Mouse (Mus musculus) embryonic fibroblast, embryonic 13.5 days (primary cell): Measurements from ENCODE around the gene Pdxdc1. TPM values are rescaled to one million over a fixed set of nuclear protein-coding genes. Genes with fewer than 3 reads are reported as not detected.

Experiments
- H3K27ac ChIP-seq: 2 replicates; pipeline ENCODE4 v1.5.1; 2012; ENCODE audit warnings: low read length, control low read depth, inconsistent platforms; ENCODE audit not compliant: insufficient read depth
- H3K4me1 ChIP-seq: 2 replicates; pipeline ENCODE4 v1.6.1; 2011; ENCODE audit warnings: low read length; ENCODE audit not compliant: control insufficient read depth, insufficient read depth
- H3K4me3 ChIP-seq: 2 replicates; pipeline ENCODE4 v1.5.1; 2011; ENCODE audit warnings: mild to moderate bottlenecking, control low read depth, low read length; ENCODE audit not compliant: insufficient read depth
- CTCF ChIP-seq: IDR thresholded peaks from 2 replicates; pipeline ENCODE4 v1.5.1; 2011; ENCODE audit warnings: mild to moderate bottlenecking, control low read depth, low read length, moderate library complexity, borderline replicate concordance; ENCODE audit not compliant: insufficient read depth
- POLR2A ChIP-seq: IDR thresholded peaks from 2 replicates; pipeline ENCODE4 v1.6.1; 2011; ENCODE audit warnings: low read depth, mild to moderate bottlenecking, control low read depth, low read length, moderate library complexity
- polyA plus RNA-seq: library from polyadenylated mRNA; stranded (reverse); fragments of >200 nt; gene quantifications from 2 replicates; pipeline ENCODE4 v1.2.4, GENCODE M21; 2011; ENCODE audit warnings: low read depth; ENCODE audit not compliant: missing spikeins, insufficient read length

Pdxdc1 gene
- polyA plus RNA-seq, 1 experiment, result 220 TPM

DNA sequence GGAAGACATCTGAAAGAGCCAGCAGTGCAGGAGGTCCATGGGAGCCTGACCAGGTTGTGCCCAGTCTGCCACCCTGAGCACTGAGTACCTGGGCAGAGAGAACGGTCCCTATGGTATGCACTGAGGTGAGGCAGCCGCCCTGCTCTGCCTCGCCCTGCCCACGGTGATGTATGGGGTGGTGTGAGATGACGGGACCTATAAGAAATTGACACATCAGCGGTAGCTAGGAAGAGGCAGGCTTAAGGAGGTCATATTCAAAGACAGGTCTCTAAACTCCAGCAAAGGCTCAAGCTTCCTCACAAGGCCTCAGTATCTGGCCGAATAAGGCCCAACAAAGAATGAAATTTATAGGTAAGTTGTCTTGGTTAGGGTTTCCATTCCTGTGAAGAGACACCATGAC is 18.9 kb upstream of the Pdxdc1 start:
- TF ChIP-seq POLR2A, result no peak
- no peak for TF ChIP-seq CTCF
- Histone ChIP-seq H3K4me3 (no peak overlapping the region), H3K4me1 (no peaks in the 10 kb centered on the region), H3K27ac (no peak overlapping the region)

DNA sequence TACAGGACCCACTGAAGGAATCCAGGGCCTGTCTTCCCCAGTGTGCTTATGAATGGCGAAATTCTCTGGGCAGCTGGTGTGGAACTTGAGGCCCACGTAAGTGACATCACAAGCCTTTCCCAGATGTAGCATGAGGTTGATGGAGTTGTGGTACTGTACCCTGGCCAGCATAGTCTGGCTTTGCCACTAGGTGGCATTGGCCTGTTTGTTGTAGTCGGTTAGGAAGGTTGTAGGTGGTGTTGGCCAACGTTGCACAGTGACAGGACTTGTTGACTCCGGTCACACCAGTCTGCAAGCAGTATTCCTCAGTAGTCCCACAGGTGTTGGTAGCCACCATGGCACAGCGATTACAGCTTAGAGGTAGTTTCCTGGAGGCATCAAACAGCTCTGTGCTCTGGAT is 18.1 kb upstream of the Pdxdc1 start:
- no peak overlapping the region for H3K27ac ChIP-seq
- H3K4me1 ChIP-seq, result no peaks in the 10 kb centered on the region
- no peak overlapping the region for H3K4me3 ChIP-seq
- TF ChIP-seq POLR2A (no peak), CTCF (peak; percentile 18; the same call in 1 of the 2 replicates)

DNA sequence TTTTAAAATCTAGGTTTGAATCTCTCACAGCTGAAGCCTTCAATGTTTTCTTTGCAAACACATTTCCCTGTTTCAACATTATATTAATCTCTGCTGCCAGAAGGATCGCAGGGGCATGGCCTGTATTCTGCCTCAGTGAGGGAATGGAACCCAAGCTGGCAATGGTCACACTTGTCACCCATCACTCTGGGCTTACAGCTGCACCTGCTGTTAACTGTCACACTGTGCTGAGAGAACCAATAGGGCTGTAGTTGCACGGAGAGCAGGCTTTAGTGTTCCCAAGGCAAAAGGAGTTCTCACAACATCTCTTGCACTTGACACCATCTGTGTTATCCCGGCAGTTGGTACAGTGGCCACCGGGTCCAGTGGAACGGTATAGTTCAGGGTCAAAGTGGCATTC is 17.2 kb upstream of the Pdxdc1 start:
- no peaks in the 10 kb centered on the region for H3K4me1 ChIP-seq
- no peak overlapping the region for H3K27ac ChIP-seq
- TF ChIP-seq POLR2A (no peak), CTCF (no peak)
- H3K4me3 ChIP-seq, result no peak overlapping the region

DNA sequence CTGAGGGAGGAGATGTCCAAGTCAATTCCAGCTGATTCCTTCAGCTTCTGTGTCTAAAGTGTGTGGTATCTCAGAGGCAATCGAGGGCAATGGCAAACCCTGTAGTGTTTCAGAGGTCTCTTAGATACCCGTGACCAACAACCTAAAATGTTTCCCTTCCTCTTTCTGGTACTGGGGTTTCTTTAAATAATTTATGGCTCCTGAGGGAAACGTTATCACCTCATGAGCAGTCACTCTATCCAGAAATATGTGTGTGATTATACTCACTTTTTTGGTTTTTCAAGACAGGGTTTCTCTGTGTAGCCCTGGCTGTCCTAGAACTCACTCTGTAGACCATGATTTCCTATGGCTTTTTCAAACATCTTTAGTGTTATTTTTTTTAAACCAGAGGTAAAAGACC is 4.4 kb upstream of the Pdxdc1 start:
- TF ChIP-seq POLR2A, result no peak
- TF ChIP-seq CTCF, result no peak
- no peaks in the 10 kb centered on the region for H3K4me1 ChIP-seq
- H3K27ac ChIP-seq, result no peak overlapping the region

DNA sequence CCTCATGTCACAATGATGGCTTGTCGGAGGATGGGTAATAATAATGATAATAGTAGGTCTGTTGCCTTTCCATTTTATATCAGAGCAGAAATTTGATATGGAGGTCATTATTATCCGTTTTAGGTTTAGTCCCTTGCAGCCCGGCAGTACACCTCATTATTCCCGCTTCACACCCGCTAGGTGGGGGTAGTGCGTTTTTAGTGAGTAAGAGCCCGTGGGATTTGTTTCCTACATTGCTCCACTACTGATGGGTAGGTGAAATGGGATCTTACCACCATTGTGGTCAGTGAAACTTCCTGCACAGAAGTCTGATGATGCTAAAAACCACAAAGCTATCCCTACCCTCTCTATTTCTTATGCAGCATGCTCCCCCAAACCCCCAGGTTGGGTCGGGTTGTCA is 557 bp upstream of the Pdxdc1 start:
- TF ChIP-seq CTCF (peak; percentile 14; the same call in 1 of the 2 replicates), POLR2A (no peak)
- Histone ChIP-seq H3K27ac (peak overlapping the region; percentile 35), H3K4me3 (peak overlapping the region; percentile 65), H3K4me1 (no peaks in the 10 kb centered on the region; the same call in 1 of the 2 replicates)

More for the DNA sequence above, 4.4 kb upstream of the Pdxdc1 start:
- H3K4me3 ChIP-seq, result no peak overlapping the region

DNA sequence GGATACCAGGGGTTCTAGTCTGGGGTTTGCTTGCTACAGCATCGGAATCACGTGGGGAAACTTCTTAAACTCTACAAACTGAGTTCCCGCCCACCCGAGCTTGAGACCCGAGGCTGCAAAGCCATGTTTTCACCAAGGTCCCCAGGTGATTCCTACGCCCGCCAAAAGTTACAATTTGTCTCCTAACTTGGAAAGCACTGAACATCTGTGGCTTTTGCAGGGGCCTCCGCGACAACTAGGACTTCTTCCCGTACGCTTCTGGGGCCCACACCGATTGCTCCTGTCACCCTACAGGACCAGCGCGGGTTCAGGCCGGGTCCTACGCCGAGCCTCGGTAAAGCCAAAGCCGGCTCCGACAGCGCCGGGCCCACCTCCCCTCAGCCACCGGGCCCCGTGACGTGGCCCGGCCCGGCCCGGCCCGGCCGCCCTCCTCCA is 517 bp downstream of the Pdxdc1 start:
- Histone ChIP-seq H3K4me1 (no peaks in the 10 kb centered on the region; the same call in 1 of the 2 replicates), H3K27ac (peak overlapping the region; percentile 42), H3K4me3 (peak overlapping the region; percentile 80)
- no peak for TF ChIP-seq CTCF
- TF ChIP-seq POLR2A, result no peak

DNA sequence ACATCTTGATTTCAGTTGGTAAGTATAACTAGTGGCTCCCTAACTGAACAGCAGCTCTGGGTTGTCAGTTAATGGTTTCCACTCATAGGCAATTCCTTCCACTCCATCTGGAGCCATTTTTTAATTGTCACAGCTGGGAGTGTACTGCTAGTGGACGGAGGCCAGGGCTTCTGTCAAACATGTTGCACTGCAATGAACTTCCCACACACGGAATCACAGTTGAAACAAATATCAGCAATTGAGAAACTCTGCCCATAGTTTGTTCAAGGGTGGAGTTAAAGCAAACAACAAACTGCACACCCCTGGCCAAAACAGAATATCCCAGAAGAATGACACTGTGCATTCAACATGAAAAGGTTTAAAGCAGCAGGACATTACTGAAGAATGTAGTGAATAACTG is 4.0 kb downstream of the Pdxdc1 start:
- no peak overlapping the region for H3K4me3 ChIP-seq
- H3K4me1 ChIP-seq, result no peaks in the 10 kb centered on the region; the same call in 1 of the 2 replicates
- H3K27ac ChIP-seq, result no peak overlapping the region
- TF ChIP-seq POLR2A (no peak), CTCF (no peak)

DNA sequence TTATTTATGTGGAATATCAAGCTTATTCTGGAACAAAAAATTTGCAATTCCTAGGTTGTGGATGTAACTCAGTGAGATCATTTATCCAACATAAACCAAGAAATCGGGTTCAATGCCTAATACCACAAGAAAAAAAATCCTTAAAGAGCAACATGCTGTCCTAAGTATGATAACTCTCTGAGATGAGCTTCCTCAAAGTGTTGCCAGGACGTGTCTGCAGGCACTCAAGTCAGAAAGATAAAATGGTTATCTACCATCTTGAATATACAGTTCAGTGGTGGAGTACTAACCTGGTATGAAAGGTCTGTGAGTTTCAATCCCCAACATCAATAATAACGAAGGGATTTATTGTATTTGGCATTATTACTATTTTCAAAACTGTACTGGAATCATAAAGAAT is 6.6 kb downstream of the Pdxdc1 start:
- no peak for TF ChIP-seq CTCF
- no peak for TF ChIP-seq POLR2A
- no peak overlapping the region for H3K27ac ChIP-seq
- no peak overlapping the region for H3K4me3 ChIP-seq
- no peaks in the 10 kb centered on the region; the same call in 1 of the 2 replicates for H3K4me1 ChIP-seq

DNA sequence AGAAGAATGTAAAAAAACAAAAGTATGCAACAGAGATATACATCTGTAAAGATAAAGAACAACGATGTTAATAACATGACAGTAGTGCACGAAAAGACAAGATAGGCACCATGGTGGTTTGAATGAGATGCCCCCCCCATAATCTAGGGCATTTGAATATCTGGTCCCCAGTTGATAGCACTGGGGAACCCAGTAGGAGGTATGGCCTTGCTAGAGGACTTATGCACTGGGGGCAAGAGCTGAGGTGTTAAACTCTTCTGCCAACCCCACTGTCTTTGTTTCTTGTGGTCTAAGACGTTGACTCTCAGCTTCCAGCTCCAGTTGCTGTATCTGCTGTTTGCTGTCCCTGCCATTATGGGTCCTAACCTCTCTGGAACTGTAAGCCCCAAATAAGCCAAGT is 7.2 kb downstream of the Pdxdc1 start:
- Histone ChIP-seq H3K4me3 (no peak overlapping the region), H3K4me1 (no peaks in the 10 kb centered on the region), H3K27ac (no peak overlapping the region)
- TF ChIP-seq CTCF (no peak), POLR2A (no peak)

DNA sequence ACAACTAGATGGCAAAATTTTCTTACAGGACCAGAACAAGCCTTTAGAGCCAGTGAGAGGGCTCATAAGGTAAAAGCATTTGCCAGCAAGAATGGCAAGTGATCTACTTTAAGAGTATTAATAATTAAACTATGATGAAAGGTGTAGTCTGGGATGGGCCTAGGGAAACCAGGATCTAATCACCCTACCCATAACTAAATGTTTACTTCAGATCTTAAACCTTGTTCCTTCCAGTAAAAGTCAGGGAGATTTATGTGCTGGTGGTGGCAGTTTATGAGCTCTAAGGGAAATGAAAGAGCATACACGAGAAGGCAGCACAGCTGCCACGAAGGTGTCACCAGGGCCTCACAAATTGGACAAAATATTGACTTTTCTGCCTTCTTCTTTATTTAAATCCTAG is 8.8 kb downstream of the Pdxdc1 start:
- Histone ChIP-seq H3K27ac (no peak overlapping the region), H3K4me1 (no peaks in the 10 kb centered on the region), H3K4me3 (no peak overlapping the region)
- TF ChIP-seq CTCF, result no peak
- TF ChIP-seq POLR2A, result no peak

DNA sequence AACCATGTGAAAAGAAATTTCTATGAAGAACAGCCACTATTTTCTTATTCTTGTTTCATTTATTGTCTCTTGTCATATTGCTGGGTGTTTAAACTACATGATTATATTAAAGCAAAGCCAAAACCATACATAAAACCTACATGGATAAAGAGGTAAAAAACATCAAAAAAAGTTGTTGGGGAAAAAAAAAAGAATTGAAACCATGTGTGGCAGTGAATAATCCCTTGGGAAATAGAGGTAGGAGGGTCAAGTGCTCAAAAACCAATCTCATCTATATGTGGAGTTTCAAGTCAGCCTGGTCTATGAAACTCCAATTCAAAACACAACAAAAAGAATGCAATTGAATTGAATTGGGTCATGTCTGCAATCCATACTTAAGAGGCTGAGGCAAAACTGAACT is 10.1 kb downstream of the Pdxdc1 start:
- Histone ChIP-seq H3K27ac (no peak overlapping the region), H3K4me1 (no peaks in the 10 kb centered on the region), H3K4me3 (no peak overlapping the region)
- TF ChIP-seq POLR2A (no peak), CTCF (no peak)
